Mouse (Mus musculus) leukemia stem cell, adult 10-12 weeks (primary cell): ENCODE data around the gene Dhrs13. TPM values are rescaled to one million over a fixed set of nuclear protein-coding genes. Genes with fewer than 3 reads are reported as not detected.

ENCODE experiments used
- polyA plus RNA-seq: library from polyadenylated mRNA; stranded (reverse); fragments of >175 nt; gene quantifications from 2 replicates; pipeline ENCODE4 v1.2.3, GENCODE M21; 2012; ENCODE audit warnings: low replicate concordance

Dhrs13 gene
- 5.7 and 15.0 TPM in 2 replicates for polyA plus RNA-seq

GRCm38 (mm10) chr11:78031947-78032808, at the start of gene Dhrs13:
TSS of gene Dhrs13 (plus strand) at chr11:78032280.

GRCm38 (mm10) chr11:77982441-77982905, 49.6 kb upstream of the Dhrs13 start, which contains the start of gene Phf12:
TSS of gene Phf12 (plus strand) at chr11:77982754.

GRCm38 (mm10) chr11:78037831-78038752, 6.0 kb downstream of the Dhrs13 start, which contains the start of gene Flot2:
TSS of gene Flot2 (plus strand) at chr11:78037931.

GRCm38 (mm10) chr11:78079961-78080921, 48.2 kb downstream of the Dhrs13 start, which contains the start of gene Eral1:
TSS of gene Eral1 (minus strand) at chr11:78080383.

Other genes starting within 250 kb of the Dhrs13 start
- gene Gm10277, start 244.5 kb upstream of the Dhrs13 start, polyA plus RNA-seq = not detected in 2 replicates
- not detected in 2 replicates for gene Pipox, start 138.2 kb upstream of the Dhrs13 start, polyA plus RNA-seq
- gene Sez6, start 101.5 kb upstream of the Dhrs13 start, polyA plus RNA-seq = not detected in 2 replicates
- 131 and 144 TPM in 2 replicates for gene Phf12, start 49.5 kb upstream of the Dhrs13 start, polyA plus RNA-seq
- gene Flot2, start 5.7 kb downstream of the Dhrs13 start, polyA plus RNA-seq = 18.6 and 19.6 TPM in 2 replicates
- 2.9 and 8.6 TPM in 2 replicates for gene Eral1, start 48.1 kb downstream of the Dhrs13 start, polyA plus RNA-seq
- gene Fam222b, start 62.4 kb downstream of the Dhrs13 start, polyA plus RNA-seq = 34.8 and 35.4 TPM in 2 replicates
- 69.0 and 176 TPM in 2 replicates for gene Traf4, start 133.3 kb downstream of the Dhrs13 start, polyA plus RNA-seq
- 13.6 and 18.0 TPM in 2 replicates for gene Nek8, start 144.4 kb downstream of the Dhrs13 start, polyA plus RNA-seq
- 281 and 738 TPM in 2 replicates for gene Tlcd1, start 144.4 kb downstream of the Dhrs13 start, polyA plus RNA-seq
- 121 and 683 TPM in 2 replicates for gene Rpl23a, start 151.3 kb downstream of the Dhrs13 start, polyA plus RNA-seq
- 6.1 and 6.5 TPM in 2 replicates for gene Rab34, start 156.2 kb downstream of the Dhrs13 start, polyA plus RNA-seq
- not detected in 2 replicates for gene Proca1, start 161.1 kb downstream of the Dhrs13 start, polyA plus RNA-seq
- gene Sdf2, start 213.5 kb downstream of the Dhrs13 start, polyA plus RNA-seq = 1.7 and 10.6 TPM in 2 replicates
- gene Supt6, start 213.7 kb downstream of the Dhrs13 start, polyA plus RNA-seq = 93.9 and 94.0 TPM in 2 replicates
- 12.0 and 69.9 TPM in 2 replicates for gene 2610507B11Rik, start 229.5 kb downstream of the Dhrs13 start, polyA plus RNA-seq